Mouse (Mus musculus): Measurements from ENCODE around the gene Loxl3. TPM values are rescaled to one million over a fixed set of nuclear protein-coding genes. Genes with fewer than 3 reads are reported as not detected.

The Loxl3 gene
- polyA plus RNA-seq (2015; fragmentation: Nextera tagmentation; extraction: Ambion mirVana), result 25.5 and 26.0 TPM in 2 replicates

- WGBS, result under 1% methylated on average over 51 of the region's 51 CpGs
- Histone ChIP-seq H3K27ac (ENCODE audit: low read length) (peak within 1 kb of the TSS; percentile 93), H3K4me3 (ENCODE audit: low read length) (peak within 1 kb of the TSS; percentile 75), H3K4me1 (replicated peaks; ENCODE audit: control insufficient read depth, insufficient read depth, low read length) (peaks cover 28% of the 10 kb centered on the region), H3K27me3 (ENCODE audit: control insufficient read depth, insufficient read depth, low read depth, low read length) (no peaks in the 10 kb centered on the region), H3K36me3 (ENCODE audit: control insufficient read depth, insufficient read depth, low read length) (no peaks in the 10 kb centered on the region), H3K4me2 (ENCODE audit: low read depth, low read length) (peak within 1 kb of the TSS; percentile 91), H3K9ac (ENCODE audit: low read length) (peak within 1 kb of the TSS; percentile 76), H3K9me3 (ENCODE audit: control insufficient read depth, low read length) (no peaks in the 10 kb centered on the region)
- peak; percentile 91 for ATAC-seq (ENCODE audit: low read depth)
Measured at GRCm38 (mm10) chr6:83033249-83034185, at the start of gene Loxl3, which contains the start of gene Dok1. Loxl3 (plus strand) TSS chr6:83034173. Dok1 (minus strand) TSS chr6:83033471.

- Histone ChIP-seq H3K9ac (ENCODE audit: low read length) (no peak overlapping the region), H3K27me3 (ENCODE audit: control insufficient read depth, insufficient read depth, low read depth, low read length) (no peaks in the 10 kb centered on the region), H3K4me3 (ENCODE audit: low read length) (no peak overlapping the region), H3K4me2 (ENCODE audit: low read depth, low read length) (no peak overlapping the region), H3K27ac (ENCODE audit: low read length) (no peak overlapping the region), H3K36me3 (ENCODE audit: control insufficient read depth, insufficient read depth, low read length) (no peaks in the 10 kb centered on the region), H3K4me1 (replicated peaks; ENCODE audit: control insufficient read depth, insufficient read depth, low read length) (no peaks in the 10 kb centered on the region; the same call in 1 of the 2 replicates), H3K9me3 (ENCODE audit: control insufficient read depth, low read length) (no peaks in the 10 kb centered on the region)
- 22% methylated on average over 9 of the region's 9 CpGs for WGBS
- ATAC-seq (ENCODE audit: low read depth), result no peak
Measured at GRCm38 (mm10) chr6:82987411-82987971, 46.5 kb upstream of the Loxl3 start.

GRCm38 (mm10) chr6:82993696-82994095, 40.3 kb upstream of the Loxl3 start:
- Histone ChIP-seq H3K4me3 (ENCODE audit: low read length) (no peak overlapping the region), H3K9ac (ENCODE audit: low read length) (no peak overlapping the region), H3K27ac (ENCODE audit: low read length) (no peak overlapping the region), H3K27me3 (ENCODE audit: control insufficient read depth, insufficient read depth, low read depth, low read length) (no peaks in the 10 kb centered on the region), H3K4me2 (ENCODE audit: low read depth, low read length) (no peak overlapping the region), H3K9me3 (ENCODE audit: control insufficient read depth, low read length) (no peaks in the 10 kb centered on the region), H3K4me1 (replicated peaks; ENCODE audit: control insufficient read depth, insufficient read depth, low read length) (peaks cover 3% of the 10 kb centered on the region; the same call in 1 of the 2 replicates), H3K36me3 (ENCODE audit: control insufficient read depth, insufficient read depth, low read length) (no peaks in the 10 kb centered on the region)
- WGBS, result 33% methylated on average over 1 of the region's 1 CpGs
- no peak for ATAC-seq (ENCODE audit: low read depth)

- no peak for ATAC-seq (ENCODE audit: low read depth)
- no peak overlapping the region for H3K9ac ChIP-seq (ENCODE audit: low read length)
- no peaks in the 10 kb centered on the region for H3K27me3 ChIP-seq (ENCODE audit: control insufficient read depth, insufficient read depth, low read depth, low read length)
- no peak overlapping the region for H3K27ac ChIP-seq (ENCODE audit: low read length)
- H3K4me1 ChIP-seq (replicated peaks; ENCODE audit: control insufficient read depth, insufficient read depth, low read length), result peaks cover 3% of the 10 kb centered on the region; the same call in 1 of the 2 replicates
- H3K4me3 ChIP-seq (ENCODE audit: low read length), result no peak overlapping the region
- 67% methylated on average over 7 of the region's 7 CpGs for WGBS
- H3K4me2 ChIP-seq (ENCODE audit: low read depth, low read length), result no peak overlapping the region
- H3K36me3 ChIP-seq (ENCODE audit: control insufficient read depth, insufficient read depth, low read length), result no peaks in the 10 kb centered on the region
- H3K9me3 ChIP-seq (ENCODE audit: control insufficient read depth, low read length), result no peaks in the 10 kb centered on the region
Measured at GRCm38 (mm10) chr6:82994372-82994771, 39.6 kb upstream of the Loxl3 start.

- Histone ChIP-seq H3K4me2 (ENCODE audit: low read depth, low read length) (peak overlapping the region; percentile 35), H3K9ac (ENCODE audit: low read length) (0 out of 2 replicates have a peak overlapping the region, but pooled peaks have one; percentile 8), H3K27ac (ENCODE audit: low read length) (peak overlapping the region; percentile 56), H3K27me3 (ENCODE audit: control insufficient read depth, insufficient read depth, low read depth, low read length) (no peaks in the 10 kb centered on the region), H3K9me3 (ENCODE audit: control insufficient read depth, low read length) (no peaks in the 10 kb centered on the region), H3K36me3 (ENCODE audit: control insufficient read depth, insufficient read depth, low read length) (no peaks in the 10 kb centered on the region), H3K4me1 (replicated peaks; ENCODE audit: control insufficient read depth, insufficient read depth, low read length) (peaks cover 3% of the 10 kb centered on the region; the same call in 1 of the 2 replicates), H3K4me3 (ENCODE audit: low read length) (peak overlapping the region; percentile 9; the same call in 1 of the 2 replicates)
- 7% methylated on average over 11 of the region's 11 CpGs for WGBS
- ATAC-seq (ENCODE audit: low read depth), result peak; percentile 95
Measured at GRCm38 (mm10) chr6:82996740-82997315, 37.1 kb upstream of the Loxl3 start.

- peaks cover 3% of the 10 kb centered on the region; the same call in 1 of the 2 replicates for H3K4me1 ChIP-seq (replicated peaks; ENCODE audit: control insufficient read depth, insufficient read depth, low read length)
- no peaks in the 10 kb centered on the region for H3K36me3 ChIP-seq (ENCODE audit: control insufficient read depth, insufficient read depth, low read length)
- ATAC-seq (ENCODE audit: low read depth), result peak; percentile 32; the same call in 1 of the 2 replicates
- H3K27me3 ChIP-seq (ENCODE audit: control insufficient read depth, insufficient read depth, low read depth, low read length), result no peaks in the 10 kb centered on the region
- no peaks in the 10 kb centered on the region for H3K9me3 ChIP-seq (ENCODE audit: control insufficient read depth, low read length)
- no peak overlapping the region for H3K9ac ChIP-seq (ENCODE audit: low read length)
- 52% methylated on average over 7 of the region's 7 CpGs for WGBS
- no peak overlapping the region for H3K4me2 ChIP-seq (ENCODE audit: low read depth, low read length)
- no peak overlapping the region for H3K4me3 ChIP-seq (ENCODE audit: low read length)
- peak overlapping the region; percentile 56 for H3K27ac ChIP-seq (ENCODE audit: low read length)
Measured at GRCm38 (mm10) chr6:82997511-82998102, 36.4 kb upstream of the Loxl3 start.

- Histone ChIP-seq H3K9me3 (ENCODE audit: control insufficient read depth, low read length) (no peaks in the 10 kb centered on the region), H3K4me2 (ENCODE audit: low read depth, low read length) (no peak overlapping the region), H3K36me3 (ENCODE audit: control insufficient read depth, insufficient read depth, low read length) (no peaks in the 10 kb centered on the region), H3K27me3 (ENCODE audit: control insufficient read depth, insufficient read depth, low read depth, low read length) (no peaks in the 10 kb centered on the region), H3K4me3 (ENCODE audit: low read length) (no peak overlapping the region), H3K4me1 (replicated peaks; ENCODE audit: control insufficient read depth, insufficient read depth, low read length) (peaks cover 3% of the 10 kb centered on the region; the same call in 1 of the 2 replicates), H3K9ac (ENCODE audit: low read length) (no peak overlapping the region), H3K27ac (ENCODE audit: low read length) (peak overlapping the region; percentile 23; the same call in 1 of the 2 replicates)
- 77% methylated on average over 4 of the region's 4 CpGs for WGBS
- ATAC-seq (ENCODE audit: low read depth), result no peak
Measured at GRCm38 (mm10) chr6:82998326-82998725, 35.6 kb upstream of the Loxl3 start.

- Histone ChIP-seq H3K27me3 (ENCODE audit: control insufficient read depth, insufficient read depth, low read depth, low read length) (no peaks in the 10 kb centered on the region), H3K27ac (ENCODE audit: low read length) (peak overlapping the region; percentile 6; the same call in 1 of the 2 replicates), H3K9me3 (ENCODE audit: control insufficient read depth, low read length) (no peaks in the 10 kb centered on the region), H3K4me2 (ENCODE audit: low read depth, low read length) (no peak overlapping the region), H3K9ac (ENCODE audit: low read length) (no peak overlapping the region), H3K36me3 (ENCODE audit: control insufficient read depth, insufficient read depth, low read length) (no peaks in the 10 kb centered on the region), H3K4me1 (replicated peaks; ENCODE audit: control insufficient read depth, insufficient read depth, low read length) (peaks cover 5% of the 10 kb centered on the region), H3K4me3 (ENCODE audit: low read length) (no peak overlapping the region)
- 43% methylated on average over 8 of the region's 8 CpGs for WGBS
- no peak for ATAC-seq (ENCODE audit: low read depth)
Measured at GRCm38 (mm10) chr6:82999986-83000385, 34.0 kb upstream of the Loxl3 start.

Data from lung, embryonic 16.5 days (tissue).